Mouse (Mus musculus): ENCODE measurements around the gene Rdh16. TPM values are rescaled to one million over a fixed set of nuclear protein-coding genes. Genes with fewer than 3 reads are reported as not detected.
"Not testable (repeated sequence)": the region's sequence is repeated elsewhere in the genome, so short reads cannot be mapped to it uniquely, and the experiment has no call there.

Rdh16 gene
- total and polyA plus RNA-seq, 2 experiments from 2014 or later: 0.07 TPM; not detected in 1

DNA sequence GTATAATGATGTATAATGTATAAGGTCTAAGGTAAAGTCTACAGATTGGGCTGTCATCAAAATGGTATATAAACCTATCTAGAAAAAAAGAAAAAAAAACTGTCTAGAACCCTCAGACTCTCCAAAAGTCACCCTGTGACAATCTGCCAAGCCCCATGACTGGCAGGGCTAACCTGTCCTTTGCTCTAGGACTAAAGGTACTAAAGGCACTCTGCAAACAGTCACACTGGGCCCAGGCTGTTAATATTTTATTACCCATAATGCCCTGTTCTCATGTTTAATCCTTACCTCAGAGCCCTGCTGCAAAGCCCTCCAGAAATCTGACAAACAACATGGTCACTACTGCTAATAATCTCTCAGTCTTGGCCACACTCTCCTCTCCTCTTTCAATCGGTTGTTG, 85.6 kb downstream of the Rdh16 start:
- no peaks in the 10 kb centered on the region for H3K36me3 ChIP-seq (ENCODE audit: insufficient read depth)
- no peak for TF ChIP-seq CTCF (IDR thresholded peaks at IDR 0.05; ENCODE audit: low read depth)
- no peak overlapping the region for H3K9ac ChIP-seq
- no peaks in the 10 kb centered on the region for H3K4me1 ChIP-seq (ENCODE audit: insufficient read depth)
- DNase-seq (no peak), ATAC-seq (no peak)
- 90% methylated on average over 1 of the region's 1 CpGs for WGBS
- H3K4me2 ChIP-seq (ENCODE audit: low read depth): no peak overlapping the region
- H3K9me3 ChIP-seq (ENCODE audit: low read length): no peaks in the 10 kb centered on the region
- no peaks in the 10 kb centered on the region for H3K27me3 ChIP-seq (ENCODE audit: insufficient read depth, low read length)
- H3K27ac ChIP-seq (ENCODE audit: low read depth, low read length): no peak overlapping the region
- no peak overlapping the region for H3K4me3 ChIP-seq (ENCODE audit: low read depth, low read length)

GRCm38 (mm10) chr10:127886971-127887370, 86.0 kb downstream of the Rdh16 start:
- ATAC-seq (no peak), DNase-seq (no peak)
- no peak overlapping the region for H3K9ac ChIP-seq
- no peak overlapping the region for H3K4me3 ChIP-seq (ENCODE audit: low read depth, low read length)
- no peak for TF ChIP-seq CTCF (IDR thresholded peaks at IDR 0.05; ENCODE audit: low read depth)
- no peak overlapping the region for H3K27ac ChIP-seq (ENCODE audit: low read depth, low read length)
- no peaks in the 10 kb centered on the region for H3K4me1 ChIP-seq (ENCODE audit: insufficient read depth)
- no peaks in the 10 kb centered on the region for H3K36me3 ChIP-seq (ENCODE audit: insufficient read depth)
- no peaks in the 10 kb centered on the region for H3K9me3 ChIP-seq (ENCODE audit: low read length)
- H3K27me3 ChIP-seq (ENCODE audit: insufficient read depth, low read length): no peaks in the 10 kb centered on the region
- 73% methylated on average over 4 of the region's 4 CpGs for WGBS
- H3K4me2 ChIP-seq (ENCODE audit: low read depth): no peak overlapping the region

GRCm38 (mm10) chr10:127888605-127889004, 87.7 kb downstream of the Rdh16 start, which contains the start of gene Rdh7:
Gene Rdh7 (minus strand): TSS chr10:127888817.
- Histone ChIP-seq H3K4me2 (ENCODE audit: low read depth) (no peak within 1 kb of the TSS), H3K9me3 (ENCODE audit: low read length) (no peaks in the 10 kb centered on the region), H3K9ac (no peak within 1 kb of the TSS), H3K36me3 (ENCODE audit: insufficient read depth) (no peaks in the 10 kb centered on the region), H3K4me3 (ENCODE audit: low read depth, low read length) (no peak within 1 kb of the TSS), H3K27ac (ENCODE audit: low read depth, low read length) (no peak within 1 kb of the TSS), H3K4me1 (ENCODE audit: insufficient read depth) (no peaks in the 10 kb centered on the region), H3K27me3 (ENCODE audit: insufficient read depth, low read length) (no peaks in the 10 kb centered on the region)
- DNase-seq (no peak), ATAC-seq (no peak)
- no peak for TF ChIP-seq CTCF (IDR thresholded peaks at IDR 0.05; ENCODE audit: low read depth)

- no peak overlapping the region for H3K4me3 ChIP-seq (ENCODE audit: low read depth, low read length)
- no peak for DNase-seq
- no peak for ATAC-seq
- 92% methylated on average over 1 of the region's 1 CpGs for whole genome bisulfite sequencing
- H3K4me2 ChIP-seq (ENCODE audit: low read depth): no peak overlapping the region
- no peak for TF ChIP-seq CTCF (IDR thresholded peaks at IDR 0.05; ENCODE audit: low read depth)
- no peaks in the 10 kb centered on the region for H3K36me3 ChIP-seq (ENCODE audit: insufficient read depth)
- H3K27ac ChIP-seq (ENCODE audit: low read depth, low read length): no peak overlapping the region
- no peaks in the 10 kb centered on the region for H3K4me1 ChIP-seq (ENCODE audit: insufficient read depth)
- no peaks in the 10 kb centered on the region for H3K27me3 ChIP-seq (ENCODE audit: insufficient read depth, low read length)
- no peaks in the 10 kb centered on the region for H3K9me3 ChIP-seq (ENCODE audit: low read length)
- H3K9ac ChIP-seq: no peak overlapping the region
These were observed 90.5 kb downstream of the Rdh16 start for GRCm38 (mm10) chr10:127891481-127891880.

- not testable (repeated sequence) for H3K36me3 ChIP-seq (ENCODE audit: insufficient read depth); H3K27me3 ChIP-seq (ENCODE audit: insufficient read depth, low read length); H3K9ac ChIP-seq; ATAC-seq; H3K4me3 ChIP-seq (ENCODE audit: low read depth, low read length); H3K27ac ChIP-seq (ENCODE audit: low read depth, low read length); H3K4me2 ChIP-seq (ENCODE audit: low read depth); H3K9me3 ChIP-seq (ENCODE audit: low read length); DNase-seq; H3K4me1 ChIP-seq (ENCODE audit: insufficient read depth)
- WGBS: 67% methylated on average over 5 of the region's 5 CpGs
These were observed 92.4 kb downstream of the Rdh16 start for GRCm38 (mm10) chr10:127893163-127894022.

Other genes with a start within 250 kb of the Rdh16 start
- 183 and 228 TPM in 2 replicates for gene Lrp1, start 180.0 kb upstream of the Rdh16 start, total RNA-seq (2014; rRNA removed)
- gene Lrp1, start 180.0 kb upstream of the Rdh16 start, polyA plus RNA-seq (2015; fragmentation: Nextera tagmentation; extraction: Ambion mirVana): 42.2 and 70.4 TPM in 2 replicates
- gene Stat6, start 158.2 kb upstream of the Rdh16 start, total RNA-seq (2014; rRNA removed): 4.6 and 5.4 TPM in 2 replicates
- 4.3 and 4.4 TPM in 2 replicates for gene Stat6, start 158.2 kb upstream of the Rdh16 start, polyA plus RNA-seq (2015; fragmentation: Nextera tagmentation; extraction: Ambion mirVana)
- gene Nemp1, start 134.3 kb upstream of the Rdh16 start, total RNA-seq (2014; rRNA removed): 3.4 and 6.1 TPM in 2 replicates
- 2.8 and 3.2 TPM in 2 replicates for gene Nemp1, start 134.3 kb upstream of the Rdh16 start, polyA plus RNA-seq (2015; fragmentation: Nextera tagmentation; extraction: Ambion mirVana)
- 12.9 and 14.4 TPM in 2 replicates for gene Nab2, start 132.6 kb upstream of the Rdh16 start, total RNA-seq (2014; rRNA removed)
- 4.5 and 4.8 TPM in 2 replicates for gene Nab2, start 132.6 kb upstream of the Rdh16 start, polyA plus RNA-seq (2015; fragmentation: Nextera tagmentation; extraction: Ambion mirVana)
- gene Myo1a, start 96.0 kb upstream of the Rdh16 start, total RNA-seq (2014; rRNA removed): 0.15 and 0.29 TPM in 2 replicates
- 0.28 and 0.35 TPM in 2 replicates for gene Myo1a, start 96.0 kb upstream of the Rdh16 start, polyA plus RNA-seq (2015; fragmentation: Nextera tagmentation; extraction: Ambion mirVana)
- 0.46 and 2.8 TPM in 2 replicates for gene Tac2, start 76.7 kb upstream of the Rdh16 start, total RNA-seq (2014; rRNA removed)
- 6.0 and 9.1 TPM in 2 replicates for gene Tac2, start 76.7 kb upstream of the Rdh16 start, polyA plus RNA-seq (2015; fragmentation: Nextera tagmentation; extraction: Ambion mirVana)
- gene Zbtb39, start 61.6 kb upstream of the Rdh16 start, total RNA-seq (2014; rRNA removed): 7.5 and 11.9 TPM in 2 replicates
- gene Zbtb39, start 61.6 kb upstream of the Rdh16 start, polyA plus RNA-seq (2015; fragmentation: Nextera tagmentation; extraction: Ambion mirVana): 2.3 and 2.4 TPM in 2 replicates
- gene Gpr182, start 49.4 kb upstream of the Rdh16 start, total RNA-seq (2014; rRNA removed): 0.62 and 1.3 TPM in 2 replicates
- gene Gpr182, start 49.4 kb upstream of the Rdh16 start, polyA plus RNA-seq (2015; fragmentation: Nextera tagmentation; extraction: Ambion mirVana): 1.5 and 1.7 TPM in 2 replicates
- gene Rdh1, start 41.4 kb upstream of the Rdh16 start, total RNA-seq (2014; rRNA removed): 0.24 TPM in 1 of 2 replicates, not detected in the other
- not detected in 2 replicates for gene Rdh1, start 41.4 kb upstream of the Rdh16 start, polyA plus RNA-seq (2015; fragmentation: Nextera tagmentation; extraction: Ambion mirVana)
- not detected in 2 replicates for gene Rdh16f1, start 41.4 kb upstream of the Rdh16 start, total RNA-seq (2014; rRNA removed)
- not detected in 2 replicates for gene Rdh16f1, start 41.4 kb upstream of the Rdh16 start, polyA plus RNA-seq (2015; fragmentation: Nextera tagmentation; extraction: Ambion mirVana)
- 0.57 and 0.69 TPM in 2 replicates for gene Rdh9, start 24.8 kb upstream of the Rdh16 start, total RNA-seq (2014; rRNA removed)
- 0.62 and 0.68 TPM in 2 replicates for gene Rdh9, start 24.8 kb upstream of the Rdh16 start, polyA plus RNA-seq (2015; fragmentation: Nextera tagmentation; extraction: Ambion mirVana)
- not detected in 2 replicates for gene Rdh19, start 48.8 kb downstream of the Rdh16 start, total RNA-seq (2014; rRNA removed)
- gene Rdh19, start 48.8 kb downstream of the Rdh16 start, polyA plus RNA-seq (2015; fragmentation: Nextera tagmentation; extraction: Ambion mirVana): not detected in 2 replicates
- not detected in 2 replicates for gene Rdh16f2, start 65.3 kb downstream of the Rdh16 start, total RNA-seq (2014; rRNA removed)
- not detected in 2 replicates for gene Rdh16f2, start 65.3 kb downstream of the Rdh16 start, polyA plus RNA-seq (2015; fragmentation: Nextera tagmentation; extraction: Ambion mirVana)
- gene Rdh7, start 87.7 kb downstream of the Rdh16 start, total RNA-seq (2014; rRNA removed): not detected in 2 replicates
- not detected in 2 replicates for gene Rdh7, start 87.7 kb downstream of the Rdh16 start, polyA plus RNA-seq (2015; fragmentation: Nextera tagmentation; extraction: Ambion mirVana)
- gene Sdr9c7, start 97.4 kb downstream of the Rdh16 start, total RNA-seq (2014; rRNA removed): not detected in 2 replicates
- gene Sdr9c7, start 97.4 kb downstream of the Rdh16 start, polyA plus RNA-seq (2015; fragmentation: Nextera tagmentation; extraction: Ambion mirVana): not detected in 2 replicates
- gene Hsd17b6, start 206.5 kb downstream of the Rdh16 start, total RNA-seq (2014; rRNA removed): not detected in 2 replicates
- not detected in 2 replicates for gene Hsd17b6, start 206.5 kb downstream of the Rdh16 start, polyA plus RNA-seq (2015; fragmentation: Nextera tagmentation; extraction: Ambion mirVana)
- gene Prim1, start 214.0 kb downstream of the Rdh16 start, total RNA-seq (2014; rRNA removed): 22.9 and 33.2 TPM in 2 replicates
- 35.5 and 37.3 TPM in 2 replicates for gene Prim1, start 214.0 kb downstream of the Rdh16 start, polyA plus RNA-seq (2015; fragmentation: Nextera tagmentation; extraction: Ambion mirVana)
- 630 and 780 TPM in 2 replicates for gene Naca, start 234.4 kb downstream of the Rdh16 start, total RNA-seq (2014; rRNA removed)
- gene Naca, start 234.4 kb downstream of the Rdh16 start, polyA plus RNA-seq (2015; fragmentation: Nextera tagmentation; extraction: Ambion mirVana): 527 and 662 TPM in 2 replicates

Measured in forebrain, postnatal 0 days (tissue).